Mouse (Mus musculus) ES-E14 (cell line): Measurements from ENCODE around the gene E130114P18Rik.

Source experiments
- ZC3H11A ChIP-seq: IDR thresholded peaks from 2 replicates; pipeline ENCODE4 v1.6.1; 2012; ENCODE audit warnings: low read depth, mild to moderate bottlenecking, inconsistent platforms, low read length, borderline replicate concordance
- ZNF384 ChIP-seq: IDR thresholded peaks from 2 replicates; pipeline ENCODE4 v1.6.1; 2012; ENCODE audit warnings: low read depth, low read length, inconsistent platforms

GRCm38 (mm10) chr4:97671911-97672310 lies 106.0 kb downstream of the E130114P18Rik start:
- no peak for TF ChIP-seq ZC3H11A
- TF ChIP-seq ZNF384, result no peak
